Mouse (Mus musculus) spleen, embryonic (tissue): ENCODE measurements around the gene Mapk1.

Source experiments
- CTCF ChIA-PET: fragments of 350-600 bp; sonication (Branson Sonifier 250); formaldehyde crosslinking; loops from one replicate; lab custom pipeline; 2022; lab: Charles Lee

The Mapk1 gene

GRCm38 (mm10) chr16:17015111-17015852, 32.1 kb downstream of the Mapk1 start:
- CTCF ChIA-PET = no interaction called here

- CTCF ChIA-PET = no interaction called here
Measured at GRCm38 (mm10) chr16:17015853-17016230, 32.7 kb downstream of the Mapk1 start.

- CTCF ChIA-PET = interaction anchor here (0.7 kb wide), 1 partner anchor 1759 kb away, joined by 9 read pairs; no protein-coding TSS in a partner anchor
Measured at GRCm38 (mm10) chr16:17018071-17018470, 34.9 kb downstream of the Mapk1 start.

DNA sequence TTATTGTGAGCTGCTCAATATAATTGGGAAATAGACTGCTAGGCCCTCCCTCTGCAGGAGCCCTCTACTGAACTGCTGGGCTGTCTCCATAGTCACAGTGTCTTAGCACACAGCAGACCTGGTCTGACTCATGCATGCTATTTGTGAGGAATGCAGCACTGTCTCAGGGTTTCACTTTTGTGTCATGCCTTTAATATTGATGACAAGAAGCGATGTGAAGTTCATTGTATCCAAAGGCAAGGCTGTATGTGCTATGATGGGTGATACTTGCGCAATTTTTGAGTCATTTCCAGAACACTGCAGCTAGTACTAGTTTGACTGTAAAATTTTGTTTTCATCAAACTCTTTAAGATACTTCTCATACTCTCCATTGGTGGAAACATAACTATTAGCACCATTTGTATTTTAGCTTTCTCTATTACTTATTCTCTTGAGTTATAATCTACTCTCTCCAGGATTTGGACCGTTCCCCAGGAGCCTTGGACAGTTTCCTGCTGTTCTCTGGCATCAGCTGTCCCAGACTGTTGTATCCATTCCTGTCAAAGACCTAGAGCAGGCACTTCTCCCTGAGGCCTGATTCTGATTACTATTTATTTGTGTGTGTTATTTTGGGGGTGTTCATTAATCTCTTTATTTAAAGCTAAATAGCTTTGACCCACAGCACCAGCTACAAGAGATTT, 41.4 kb downstream of the Mapk1 start:
- CTCF ChIA-PET = no interaction called here

DNA sequence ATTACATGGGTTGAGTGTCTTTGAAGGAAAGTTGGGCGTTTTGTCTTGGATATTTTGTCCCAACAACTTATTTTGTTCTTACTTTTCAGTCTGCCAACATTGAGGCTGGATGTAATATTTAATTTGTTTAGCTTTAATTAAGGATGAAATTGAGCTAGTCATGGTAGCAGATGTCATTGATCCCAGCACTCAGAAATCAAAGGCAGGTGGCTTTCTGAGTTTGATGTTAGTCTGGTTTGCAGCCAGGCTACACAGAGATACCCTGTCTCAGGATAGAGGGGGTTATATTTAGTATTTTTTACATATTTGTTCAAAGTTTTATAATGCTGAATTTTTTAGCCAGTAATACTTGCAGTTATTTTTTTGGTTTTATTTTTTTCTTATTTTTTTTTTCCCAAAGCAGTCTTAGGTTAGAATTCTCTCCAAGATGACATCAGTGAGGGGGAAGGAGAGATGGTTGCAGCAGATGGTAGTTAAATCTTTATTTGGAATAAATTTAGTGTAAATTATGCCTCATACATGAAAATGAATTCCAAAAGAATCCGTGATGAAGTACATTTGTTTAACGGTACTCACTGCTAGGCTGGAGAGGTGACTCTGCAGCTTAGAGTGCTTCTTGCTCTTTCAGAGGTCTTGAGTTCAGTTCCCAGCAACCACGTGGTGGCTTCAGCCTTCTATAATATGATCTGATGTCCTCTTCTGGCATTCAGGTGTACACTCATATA, 47.0 kb downstream of the Mapk1 start:
- CTCF ChIA-PET = interaction anchor here (0.7 kb wide), 1 partner anchor 142 kb away, joined by 3 read pairs; no protein-coding TSS in a partner anchor

GRCm38 (mm10) chr16:17033754-17034153, 50.6 kb downstream of the Mapk1 start:
- CTCF ChIA-PET = no interaction called here

GRCm38 (mm10) chr16:17040716-17041115, 57.5 kb downstream of the Mapk1 start:
- CTCF ChIA-PET = no interaction called here

- CTCF ChIA-PET = no interaction called here
Measured at GRCm38 (mm10) chr16:17041417-17041816, 58.2 kb downstream of the Mapk1 start.

DNA sequence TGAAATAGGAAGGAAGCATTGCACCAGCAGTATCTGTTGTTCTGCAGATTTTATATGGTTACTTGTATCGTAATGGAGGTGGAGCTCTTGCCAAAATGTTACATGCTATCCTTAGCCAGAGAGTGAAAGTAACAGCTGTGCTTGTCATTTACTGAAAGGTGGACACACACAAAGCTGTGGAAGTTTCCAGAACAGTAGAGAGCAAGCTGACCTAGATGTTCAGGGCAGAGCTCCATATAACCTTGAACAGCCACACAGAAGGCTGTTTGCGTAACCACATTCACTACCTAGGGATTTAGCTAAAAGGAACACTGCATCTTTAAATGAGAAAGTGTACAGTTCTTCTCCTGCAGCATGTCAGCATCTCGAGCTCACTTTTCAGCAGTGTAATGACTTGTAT, 61.1 kb downstream of the Mapk1 start:
- CTCF ChIA-PET = no interaction called here

GRCm38 (mm10) chr16:17045287-17045686, 62.1 kb downstream of the Mapk1 start:
- CTCF ChIA-PET = no interaction called here

DNA sequence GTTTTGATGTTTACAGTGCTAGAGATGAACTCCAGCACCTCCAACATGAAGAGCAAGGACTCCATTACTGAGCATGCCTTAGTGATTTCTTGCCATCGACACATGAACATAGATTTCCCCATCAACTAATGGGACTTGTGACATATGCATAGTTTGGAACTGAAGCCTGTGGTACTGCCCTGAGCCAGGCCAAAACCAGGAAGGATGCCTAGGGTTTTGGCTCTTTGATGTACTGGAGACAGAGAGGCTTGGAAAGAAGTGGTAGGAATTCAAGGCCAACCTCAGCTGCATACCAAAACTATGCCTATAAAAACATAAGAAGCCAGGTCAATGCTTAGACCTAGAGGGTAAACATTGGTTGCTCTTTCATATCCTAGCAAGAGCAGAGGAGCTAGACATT, 66.7 kb downstream of the Mapk1 start:
- CTCF ChIA-PET = no interaction called here

- CTCF ChIA-PET = interaction anchor here (0.7 kb wide), 1 partner anchor 26 kb away, joined by 3 read pairs; no protein-coding TSS in a partner anchor
Measured at GRCm38 (mm10) chr16:17052087-17052486, 68.9 kb downstream of the Mapk1 start.

GRCm38 (mm10) chr16:17053903-17054302, 70.7 kb downstream of the Mapk1 start:
- CTCF ChIA-PET = no interaction called here

DNA sequence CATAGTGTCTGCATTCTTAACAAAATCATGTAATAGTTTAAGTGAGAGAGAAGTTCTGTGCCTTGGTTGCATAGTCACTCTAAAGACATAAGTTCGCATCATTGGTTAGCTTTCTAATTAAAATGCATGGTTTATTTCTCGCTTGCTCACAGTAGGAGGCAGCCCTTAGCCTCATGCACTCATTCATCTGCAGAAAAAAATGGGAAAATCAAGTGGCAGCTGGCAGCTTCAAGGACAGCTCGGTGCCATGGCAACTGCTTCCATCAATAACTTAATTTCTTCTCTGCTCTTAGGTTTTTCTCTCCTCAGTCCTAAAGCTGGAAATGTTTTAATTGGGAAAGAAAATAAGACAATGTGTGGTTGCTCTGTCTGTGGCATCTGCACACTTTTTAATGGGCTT, 72.4 kb downstream of the Mapk1 start:
- CTCF ChIA-PET = no interaction called here

DNA sequence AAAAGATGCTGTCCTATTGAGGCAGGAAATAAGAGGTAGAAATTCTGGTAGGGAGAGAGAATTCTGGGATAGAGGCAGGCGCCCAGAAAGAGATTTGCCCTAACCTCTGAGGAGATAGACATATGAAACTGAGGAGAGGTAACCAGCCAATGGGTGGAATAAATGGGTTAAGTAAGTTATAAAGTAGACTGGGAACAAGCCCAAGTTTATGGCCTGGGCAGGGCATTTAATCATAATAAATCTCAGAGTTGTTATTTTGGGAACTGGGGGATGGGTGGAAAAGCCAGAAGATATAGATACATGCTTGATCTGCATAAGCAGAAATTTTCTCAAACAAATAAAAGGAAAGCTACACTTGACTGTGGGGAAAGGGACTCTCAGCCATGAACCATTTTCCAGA, 79.2 kb downstream of the Mapk1 start:
- CTCF ChIA-PET = no interaction called here

GRCm38 (mm10) chr16:17067552-17067951, 84.4 kb downstream of the Mapk1 start:
- CTCF ChIA-PET = no interaction called here

GRCm38 (mm10) chr16:17069511-17070443, 86.6 kb downstream of the Mapk1 start, which contains the start of gene Ypel1:
Gene Ypel1 (plus strand): TSS chr16:17069696.
- CTCF ChIA-PET = no interaction called here

GRCm38 (mm10) chr16:17070716-17071115, 87.5 kb downstream of the Mapk1 start:
- CTCF ChIA-PET = no interaction called here

DNA sequence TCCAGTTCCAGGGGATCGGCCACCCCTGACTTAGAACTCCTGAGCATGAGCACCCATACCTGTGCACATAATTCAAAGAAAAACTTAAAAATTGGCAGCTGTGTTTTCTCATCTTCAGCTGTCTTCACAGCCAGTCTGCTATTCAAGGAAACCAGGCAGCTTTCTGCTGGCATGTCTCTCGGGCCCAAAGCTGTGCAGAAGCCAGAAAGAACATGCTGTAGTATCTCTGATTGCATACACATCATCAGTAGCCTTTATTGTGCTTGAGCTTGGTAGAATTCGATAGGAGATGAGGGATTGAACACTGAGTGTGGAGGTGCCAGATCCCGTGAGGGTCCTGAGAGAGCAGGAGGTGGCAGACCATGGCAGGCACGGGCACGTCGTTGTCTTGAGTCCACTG, 89.8 kb downstream of the Mapk1 start:
- CTCF ChIA-PET = no interaction called here

DNA sequence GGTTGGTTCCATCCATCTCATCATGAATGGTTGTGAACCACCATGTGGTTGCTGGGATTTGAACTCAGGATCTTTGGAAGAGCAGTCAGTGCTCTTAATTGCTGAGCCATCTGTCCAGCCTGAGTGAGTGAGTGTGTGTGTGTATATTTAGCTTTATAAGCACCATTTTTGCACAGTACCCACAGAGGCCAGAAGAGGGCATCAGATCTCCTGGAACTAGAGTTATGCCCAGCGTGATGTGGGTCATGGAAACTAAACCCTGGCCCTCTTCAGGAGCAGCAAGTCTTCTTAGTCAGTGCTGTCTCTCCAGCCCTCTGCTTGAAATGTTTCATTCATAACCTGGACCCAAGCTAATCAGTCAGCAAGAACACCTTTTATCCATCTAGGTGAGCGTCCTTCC, 93.1 kb downstream of the Mapk1 start:
- CTCF ChIA-PET = no interaction called here

- CTCF ChIA-PET = no interaction called here
Measured at GRCm38 (mm10) chr16:17076869-17077268, 93.7 kb downstream of the Mapk1 start.
